Mouse (Mus musculus): ENCODE measurements around the gene Zc3h12c. TPM values are rescaled to one million over a fixed set of nuclear protein-coding genes. Genes with fewer than 3 reads are reported as not detected.
A peak's percentile ranks its signal among the peaks of the same experiment; 100 is the strongest.

Gene Zc3h12c
- polyA plus RNA-seq, 1 experiment from 2014 or later = 4.7 TPM

DNA sequence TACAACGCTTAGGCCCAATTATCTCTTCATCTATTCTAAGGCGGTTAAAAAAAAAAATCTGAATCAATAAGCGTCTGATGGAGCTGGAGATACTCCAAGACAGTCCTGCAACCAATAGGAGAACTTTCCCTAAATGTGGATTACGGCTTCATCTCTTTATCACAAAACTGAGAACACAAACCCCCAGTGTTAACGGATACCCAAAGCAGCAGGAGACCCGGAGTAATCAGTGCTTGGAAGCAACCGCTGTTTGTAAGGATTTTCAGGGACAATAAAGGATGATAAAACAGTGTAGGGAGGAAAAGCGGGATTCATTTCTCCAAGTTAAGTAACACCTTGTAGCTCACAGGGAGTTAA is 888 bp downstream of the Zc3h12c start:
- H3K4me3 ChIP-seq (ENCODE audit: low read depth, low read length) = peak overlapping the region; percentile 81
- H3K36me3 ChIP-seq (ENCODE audit: insufficient read depth) = no peaks in the 10 kb centered on the region
- peak overlapping the region; percentile 76 for H3K4me2 ChIP-seq
- no peak for TF ChIP-seq CTCF (IDR thresholded peaks at IDR 0.05; ENCODE audit: low read depth)
- no peaks in the 10 kb centered on the region for H3K9me3 ChIP-seq (ENCODE audit: low read depth, low read length)
- DNase-seq (no peak), ATAC-seq (ENCODE audit: insufficient read depth) (no peak)
- 4% methylated on average over 8 of the region's 8 CpGs for WGBS
- peaks cover 7% of the 10 kb centered on the region; the same call in 1 of the 2 replicates for H3K27me3 ChIP-seq (ENCODE audit: insufficient read depth, low read length)
- H3K9ac ChIP-seq = peak overlapping the region; percentile 90
- peaks cover 4% of the 10 kb centered on the region for H3K4me1 ChIP-seq (ENCODE audit: insufficient read depth)
- peak overlapping the region; percentile 93 for H3K27ac ChIP-seq (ENCODE audit: low read depth)

DNA sequence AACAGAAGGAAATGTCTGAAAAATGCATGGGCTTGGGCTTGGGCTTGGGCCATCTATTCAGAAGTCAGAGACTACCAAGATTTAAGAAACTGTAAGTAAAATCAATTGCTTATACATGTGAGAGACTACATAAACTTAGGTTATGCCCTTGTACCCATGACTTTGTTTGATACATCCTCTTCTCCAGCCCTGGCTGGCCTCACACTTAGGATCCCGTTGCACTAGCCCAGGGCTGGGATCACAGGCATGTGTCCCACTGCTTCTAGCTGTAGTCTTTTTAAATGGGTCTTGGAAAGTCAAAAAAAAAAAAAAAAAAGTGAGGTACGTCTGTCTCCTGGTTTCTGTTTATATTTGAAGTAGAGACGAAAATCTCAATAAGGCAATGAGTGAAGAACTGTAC is 1.3 kb downstream of the Zc3h12c start:
- WGBS = 15% methylated on average over 3 of the region's 3 CpGs

GRCm38 (mm10) chr9:52165706-52166090 is 2.7 kb downstream of the Zc3h12c start:
- H3K4me2 ChIP-seq = no peak overlapping the region
- no peaks in the 10 kb centered on the region for H3K36me3 ChIP-seq (ENCODE audit: insufficient read depth)
- H3K4me3 ChIP-seq (ENCODE audit: low read depth, low read length) = no peak overlapping the region
- ATAC-seq (ENCODE audit: insufficient read depth) = no peak
- H3K9me3 ChIP-seq (ENCODE audit: low read depth, low read length) = no peaks in the 10 kb centered on the region
- H3K9ac ChIP-seq = no peak overlapping the region
- H3K4me1 ChIP-seq (ENCODE audit: insufficient read depth) = peaks cover 4% of the 10 kb centered on the region
- DNase-seq = no peak
- H3K27ac ChIP-seq (ENCODE audit: low read depth) = no peak overlapping the region
- WGBS = 85% methylated on average over 3 of the region's 3 CpGs
- TF ChIP-seq CTCF (IDR thresholded peaks at IDR 0.05; ENCODE audit: low read depth) = no peak
- H3K27me3 ChIP-seq (ENCODE audit: insufficient read depth, low read length) = peaks cover 5% of the 10 kb centered on the region; the same call in 1 of the 2 replicates

More for the DNA sequence above, 1.3 kb downstream of the Zc3h12c start:
- ATAC-seq (ENCODE audit: insufficient read depth) (no peak), DNase-seq (no peak)
- no peaks in the 10 kb centered on the region for H3K9me3 ChIP-seq (ENCODE audit: low read depth, low read length)
- peak overlapping the region; percentile 76 for H3K4me2 ChIP-seq
- peaks cover 7% of the 10 kb centered on the region; the same call in 1 of the 2 replicates for H3K27me3 ChIP-seq (ENCODE audit: insufficient read depth, low read length)
- H3K9ac ChIP-seq = peak overlapping the region; percentile 90; the same call in 1 of the 2 replicates
- no peak for TF ChIP-seq CTCF (IDR thresholded peaks at IDR 0.05; ENCODE audit: low read depth)
- H3K27ac ChIP-seq (ENCODE audit: low read depth) = no peak overlapping the region; the same call in 1 of the 2 replicates
- no peaks in the 10 kb centered on the region for H3K36me3 ChIP-seq (ENCODE audit: insufficient read depth)
- H3K4me3 ChIP-seq (ENCODE audit: low read depth, low read length) = peak overlapping the region; percentile 81
- H3K4me1 ChIP-seq (ENCODE audit: insufficient read depth) = peaks cover 4% of the 10 kb centered on the region

- no peaks in the 10 kb centered on the region for H3K36me3 ChIP-seq (ENCODE audit: insufficient read depth)
- 77% methylated on average over 13 of the region's 13 CpGs for WGBS
- H3K27ac ChIP-seq (ENCODE audit: low read depth) = no peak overlapping the region
- H3K9me3 ChIP-seq (ENCODE audit: low read depth, low read length) = no peaks in the 10 kb centered on the region
- TF ChIP-seq CTCF (IDR thresholded peaks at IDR 0.05; ENCODE audit: low read depth) = no peak
- no peak overlapping the region for H3K4me2 ChIP-seq
- H3K4me1 ChIP-seq (ENCODE audit: insufficient read depth) = peaks cover 4% of the 10 kb centered on the region
- DNase-seq (no peak), ATAC-seq (ENCODE audit: insufficient read depth) (no peak)
- no peak overlapping the region for H3K4me3 ChIP-seq (ENCODE audit: low read depth, low read length)
- H3K27me3 ChIP-seq (ENCODE audit: insufficient read depth, low read length) = peaks cover 4% of the 10 kb centered on the region; the same call in 1 of the 2 replicates
- no peak overlapping the region for H3K9ac ChIP-seq
Observed at GRCm38 (mm10) chr9:52165076-52165705, 3.2 kb downstream of the Zc3h12c start.

DNA sequence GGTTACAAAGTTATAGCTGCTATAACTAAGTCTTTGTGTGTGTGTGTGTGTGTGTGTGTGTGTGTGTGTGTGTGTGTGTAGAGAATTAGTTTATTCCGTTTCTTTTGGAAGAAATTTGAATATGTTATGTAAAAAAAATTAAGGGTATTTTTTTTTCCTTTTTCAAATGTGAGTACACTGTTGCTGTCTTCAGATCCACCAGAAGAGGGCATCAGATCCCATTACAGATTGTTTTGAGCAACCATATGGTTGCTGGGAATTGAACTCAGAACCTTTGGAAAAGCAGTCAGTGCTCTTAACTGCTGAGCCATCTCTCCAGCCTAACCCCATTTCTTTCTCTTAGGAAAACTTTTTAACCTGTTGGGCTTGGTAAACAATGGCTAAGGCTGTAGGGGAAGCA is 7.9 kb downstream of the Zc3h12c start:
- H3K27ac ChIP-seq (ENCODE audit: low read depth) = no peak overlapping the region
- no peaks in the 10 kb centered on the region for H3K4me1 ChIP-seq (ENCODE audit: insufficient read depth)
- H3K9ac ChIP-seq = no peak overlapping the region
- peak; percentile 21; the same call in 1 of the 2 replicates for TF ChIP-seq CTCF (IDR thresholded peaks at IDR 0.05; ENCODE audit: low read depth)
- no peaks in the 10 kb centered on the region for H3K27me3 ChIP-seq (ENCODE audit: insufficient read depth, low read length)
- H3K36me3 ChIP-seq (ENCODE audit: insufficient read depth) = no peaks in the 10 kb centered on the region
- ATAC-seq (ENCODE audit: insufficient read depth) (no peak), DNase-seq (no peak)
- no peaks in the 10 kb centered on the region for H3K9me3 ChIP-seq (ENCODE audit: low read depth, low read length)
- 93% methylated on average over 1 of the region's 1 CpGs for WGBS
- H3K4me3 ChIP-seq (ENCODE audit: low read depth, low read length) = no peak overlapping the region
- H3K4me2 ChIP-seq = no peak overlapping the region

GRCm38 (mm10) chr9:52158561-52158960 is 9.8 kb downstream of the Zc3h12c start:
- Histone ChIP-seq H3K4me1 (ENCODE audit: insufficient read depth) (no peaks in the 10 kb centered on the region), H3K9ac (no peak overlapping the region), H3K27ac (ENCODE audit: low read depth) (no peak overlapping the region), H3K36me3 (ENCODE audit: insufficient read depth) (no peaks in the 10 kb centered on the region), H3K4me3 (ENCODE audit: low read depth, low read length) (no peak overlapping the region), H3K27me3 (ENCODE audit: insufficient read depth, low read length) (no peaks in the 10 kb centered on the region), H3K9me3 (ENCODE audit: low read depth, low read length) (no peaks in the 10 kb centered on the region), H3K4me2 (no peak overlapping the region)
- 89% methylated on average over 1 of the region's 1 CpGs for WGBS
- DNase-seq = no peak
- ATAC-seq (ENCODE audit: insufficient read depth) = no peak
- TF ChIP-seq CTCF (IDR thresholded peaks at IDR 0.05; ENCODE audit: low read depth) = no peak

- Histone ChIP-seq H3K27ac (ENCODE audit: low read depth) (no peak overlapping the region), H3K4me1 (ENCODE audit: insufficient read depth) (no peaks in the 10 kb centered on the region), H3K27me3 (ENCODE audit: insufficient read depth, low read length) (no peaks in the 10 kb centered on the region), H3K9ac (no peak overlapping the region), H3K4me3 (ENCODE audit: low read depth, low read length) (no peak overlapping the region), H3K9me3 (ENCODE audit: low read depth, low read length) (no peaks in the 10 kb centered on the region), H3K4me2 (no peak overlapping the region), H3K36me3 (ENCODE audit: insufficient read depth) (no peaks in the 10 kb centered on the region)
- no peak for DNase-seq
- no peak for ATAC-seq (ENCODE audit: insufficient read depth)
- WGBS = 88% methylated on average over 4 of the region's 4 CpGs
- no peak for TF ChIP-seq CTCF (IDR thresholded peaks at IDR 0.05; ENCODE audit: low read depth)
Observed at GRCm38 (mm10) chr9:52155417-52155816, 13.0 kb downstream of the Zc3h12c start.
